Mouse (Mus musculus) CD4-positive, CD25-positive, alpha-beta regulatory T cell, adult 4 months (primary cell): ENCODE results near the gene Kcnq1. TPM values are rescaled to one million over a fixed set of nuclear protein-coding genes. Genes with fewer than 3 reads are reported as not detected.
A peak's percentile ranks its signal among the peaks of the same experiment; 100 is the strongest.

Experiments used
- ATAC-seq: one replicate; pipeline ENCODE4 v1.8.0; 2017
- polyA plus RNA-seq, 2 experiments: library from polyadenylated mRNA; unstranded; fragments of 100-300 nt; shearing (Covaris generic); gene quantifications; one replicate each; pipeline ENCODE4 v1.2.1; 2017

The Kcnq1 gene
- polyA plus RNA-seq, 2 experiments from 2014 or later: not detected

GRCm38 (mm10) chr7:143469946-143470345 is 363.8 kb downstream of the Kcnq1 start:
- peak; percentile 66 for ATAC-seq

DNA sequence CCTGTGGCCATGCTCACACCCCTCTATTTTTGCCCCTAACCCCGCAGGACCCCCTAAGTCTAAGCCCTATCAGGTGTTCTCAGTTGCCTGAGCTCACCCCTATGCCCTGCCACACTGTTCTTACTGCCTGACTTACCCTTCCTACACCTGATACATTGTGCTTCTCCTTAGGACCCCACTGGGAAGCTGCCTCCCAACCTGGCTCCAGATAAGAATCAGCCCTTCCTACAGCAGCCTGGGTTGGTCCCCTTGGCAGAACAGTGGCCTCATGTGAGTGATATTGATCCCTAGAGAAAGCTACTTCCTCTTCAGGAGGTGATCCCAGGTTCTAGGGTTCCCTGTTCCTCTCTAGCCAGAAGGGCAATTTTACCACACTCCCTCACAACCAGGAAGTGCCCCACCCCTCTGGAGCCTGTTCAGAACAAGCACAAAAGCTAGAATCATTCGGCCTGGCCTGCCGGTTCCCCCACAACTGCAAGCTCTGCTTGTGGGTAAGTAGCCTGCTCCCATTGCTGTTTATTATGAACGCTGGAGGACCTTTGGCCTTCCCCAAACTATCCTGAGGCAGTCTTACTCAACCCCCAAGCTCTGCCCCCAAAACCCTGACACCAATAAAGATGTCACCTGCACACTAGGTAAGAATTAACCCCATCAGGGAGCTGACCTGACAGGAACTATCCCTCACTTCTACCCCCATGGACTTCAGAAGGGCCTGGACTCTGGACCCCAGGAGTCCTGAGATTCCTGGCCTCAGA is 367.4 kb downstream of the Kcnq1 start, which contains the start of gene Slc22a18:
Gene Slc22a18, plus strand, starts transcription at position 390 of the 755 bp plus-strand sequence.
- ATAC-seq: no peak

DNA sequence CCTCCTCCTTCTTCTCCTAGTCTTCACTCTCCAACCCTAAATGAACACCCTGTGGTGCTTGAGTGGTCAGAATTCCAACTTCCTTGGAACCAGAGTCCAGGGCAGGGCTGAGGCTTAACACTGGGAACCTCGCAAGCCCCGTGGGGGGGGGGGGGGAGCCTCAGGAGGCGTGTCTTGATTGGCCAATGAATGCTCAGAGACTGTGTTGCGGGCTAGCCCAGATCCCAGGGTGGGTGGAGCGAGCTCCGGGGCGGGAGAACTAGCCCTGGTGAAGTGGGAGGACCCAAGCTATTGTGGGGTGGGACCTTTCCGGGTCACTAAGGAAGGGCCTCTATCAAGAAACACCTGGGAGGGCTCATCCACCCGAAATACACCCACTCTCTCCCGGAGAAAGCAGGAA is 368.6 kb downstream of the Kcnq1 start:
- ATAC-seq: no peak

DNA sequence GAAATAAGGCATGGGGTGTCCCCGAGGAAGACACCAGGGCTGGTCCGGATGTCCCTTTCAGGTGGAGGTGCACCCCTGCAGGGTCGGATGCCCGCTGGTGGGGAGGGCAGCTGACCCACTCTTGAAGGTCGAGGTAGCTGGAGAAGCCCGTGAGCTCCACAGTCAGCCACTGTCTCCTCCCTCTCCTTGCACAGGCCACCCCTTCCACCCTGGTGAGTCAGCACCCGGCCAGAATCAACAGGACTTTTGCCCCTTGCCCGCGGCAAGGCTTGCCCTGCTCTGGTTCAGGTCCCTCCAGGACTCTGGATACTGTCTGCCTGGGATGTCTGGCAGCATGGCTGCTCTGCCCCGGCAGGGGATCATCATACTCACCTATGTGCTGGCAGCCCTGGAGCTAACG is 369.7 kb downstream of the Kcnq1 start:
- ATAC-seq: no peak

Other genes starting within 250 kb of the Kcnq1 start
- gene Th, start 175.2 kb upstream of the Kcnq1 start, polyA plus RNA-seq: not detected
- 1 to 10 TPM in 1 of 2 experiments, under 1 TPM in 1; 0.66 to 1.7 TPM for gene Ascl2, start 137.1 kb upstream of the Kcnq1 start, polyA plus RNA-seq
- gene Tspan32, start 101.3 kb upstream of the Kcnq1 start, polyA plus RNA-seq: 100 to 1,000 TPM; 672 to 754 TPM
- 100 to 1,000 TPM; 290 to 354 TPM for gene Cd81, start 53.6 kb upstream of the Kcnq1 start, polyA plus RNA-seq
- 10 to 100 TPM; 34.8 to 52.8 TPM for gene Tssc4, start 37.1 kb upstream of the Kcnq1 start, polyA plus RNA-seq
- gene Trpm5, start 11.7 kb upstream of the Kcnq1 start, polyA plus RNA-seq: not detected